13 mouse cellular contexts compared by ENCODE assay signal in genomic region chr12:111915781-111916180, GRCm38 (mm10). TPM values are rescaled to one million over a fixed set of nuclear protein-coding genes. Genes with fewer than 3 reads are reported as not detected.
DNase-seq lines count a peak whose midpoint lies in the region; ATAC-seq and TF ChIP-seq lines count a peak whose summit lies in the region.
"Had no signal": no experiment of that assay in that cellular context is flagged by ENCODE, and none has a peak within 500 bp of the region (broad histone marks: within the 10 kb centered on the region; RNA-seq: fewer than 3 reads in every experiment).

No protein-coding gene starts in this region.

- no peaks in the 10 kb centered on the region for H3K36me3 ChIP-seq in forebrain, embryonic 10.5 days (replicated peaks)
- H3K36me3 ChIP-seq in forebrain, embryonic 16.5 days (ENCODE audit: control insufficient read depth, insufficient read depth), result no peaks in the 10 kb centered on the region
- H3K36me3 ChIP-seq in heart, embryonic 16.5 days (ENCODE audit: control insufficient read depth, insufficient read depth), result no peaks in the 10 kb centered on the region
- H3K36me3 ChIP-seq in heart, adult 2 months (ENCODE audit: control insufficient read depth, insufficient read depth, low read length), result no peaks in the 10 kb centered on the region
- no peaks in the 10 kb centered on the region for H3K36me3 ChIP-seq in kidney, embryonic 16.5 days (ENCODE audit: insufficient read depth, low read length)
- H3K36me3 ChIP-seq in embryonic facial prominence, embryonic 13.5 days, result no peaks in the 10 kb centered on the region
- H3K36me3 ChIP-seq in midbrain, embryonic 16.5 days (ENCODE audit: control insufficient read depth, insufficient read depth, low read length), result no peaks in the 10 kb centered on the region
- H3K36me3 ChIP-seq: liver, embryonic 13.5 days had no signal

- H3K9me3 ChIP-seq in forebrain, embryonic 10.5 days, result no peaks in the 10 kb centered on the region
- H3K9me3 ChIP-seq in forebrain, embryonic 16.5 days (ENCODE audit: control insufficient read depth, low read length), result no peaks in the 10 kb centered on the region
- no peaks in the 10 kb centered on the region for H3K9me3 ChIP-seq in heart, embryonic 16.5 days (replicated peaks; ENCODE audit: control insufficient read depth, low read length)
- no peaks in the 10 kb centered on the region for H3K9me3 ChIP-seq in kidney, embryonic 16.5 days (ENCODE audit: low read length)
- no peaks in the 10 kb centered on the region for H3K9me3 ChIP-seq in embryonic facial prominence, embryonic 13.5 days
- no peaks in the 10 kb centered on the region for H3K9me3 ChIP-seq in midbrain, embryonic 16.5 days (replicated peaks; ENCODE audit: control insufficient read depth, low read length, poor library complexity, severe bottlenecking)
- H3K9me3 ChIP-seq: liver, embryonic 13.5 days had no signal

- no peak overlapping the region for H3K4me2 ChIP-seq in forebrain, embryonic 16.5 days (ENCODE audit: low read length)
- H3K4me2 ChIP-seq in heart, embryonic 16.5 days (ENCODE audit: low read depth, low read length), result no peak overlapping the region
- no peak overlapping the region for H3K4me2 ChIP-seq in kidney, embryonic 16.5 days (replicated peaks; ENCODE audit: low read depth, low read length)
- H3K4me2 ChIP-seq in embryonic facial prominence, embryonic 13.5 days, result no peak overlapping the region
- H3K4me2 ChIP-seq in midbrain, embryonic 16.5 days (ENCODE audit: low read length), result no peak overlapping the region
- H3K4me2 ChIP-seq: liver, embryonic 13.5 days had no signal

- no peak overlapping the region for H3K4me3 ChIP-seq in forebrain, embryonic 10.5 days
- no peak overlapping the region for H3K4me3 ChIP-seq in forebrain, embryonic 16.5 days (replicated peaks; ENCODE audit: low read length)
- no peak overlapping the region for H3K4me3 ChIP-seq in heart, embryonic 16.5 days (ENCODE audit: low read length)
- H3K4me3 ChIP-seq in heart, adult 2 months, result no peak overlapping the region
- no peak overlapping the region for H3K4me3 ChIP-seq in kidney, embryonic 16.5 days (ENCODE audit: low read length)
- H3K4me3 ChIP-seq in embryonic facial prominence, embryonic 13.5 days, result no peak overlapping the region
- no peak overlapping the region for H3K4me3 ChIP-seq in midbrain, embryonic 16.5 days (ENCODE audit: low read depth, low read length)
- H3K4me3 ChIP-seq: liver, embryonic 13.5 days had no signal

- intact Hi-C loops in heart, adult 2 months (cut with DNase I), result loop anchor here (2.0 kb wide), 1 partner anchor 23 kb away; no protein-coding TSS in a partner anchor

- H3K27ac ChIP-seq in forebrain, embryonic 10.5 days, result 0 out of 2 replicates have a peak overlapping the region, but pooled peaks have one; percentile 4
- no peak overlapping the region for H3K27ac ChIP-seq in forebrain, embryonic 16.5 days (ENCODE audit: low read length)
- peak overlapping the region; percentile 3; the same call in 1 of the 2 replicates for H3K27ac ChIP-seq in heart, embryonic 16.5 days (ENCODE audit: low read length)
- H3K27ac ChIP-seq in heart, adult 2 months, result no peak overlapping the region; the same call in 1 of the 2 replicates
- H3K27ac ChIP-seq in kidney, embryonic 16.5 days (ENCODE audit: low read length), result peak overlapping the region; percentile 89
- H3K27ac ChIP-seq in embryonic facial prominence, embryonic 13.5 days, result 0 out of 2 replicates have a peak overlapping the region, but pooled peaks have one; percentile 33
- H3K27ac ChIP-seq in midbrain, embryonic 16.5 days (ENCODE audit: low read length), result no peak overlapping the region
- H3K27ac ChIP-seq: liver, embryonic 13.5 days had no signal

- no peak for DNase-seq in forebrain, embryonic 10.5 days (ENCODE audit: extremely low spot score, low spot score)
- no peak for DNase-seq in heart, adult 2 months
- DNase-seq in kidney, postnatal 25 days, result no peak
- DNase-seq: cerebellum, adult 9-11 months; liver, embryonic 13.5 days; lung, postnatal 36 days; right cerebral cortex, adult 18-20 months had no signal

- no peak overlapping the region for H3K9ac ChIP-seq in forebrain, embryonic 16.5 days (replicated peaks; ENCODE audit: low read depth, low read length)
- no peak overlapping the region for H3K9ac ChIP-seq in heart, embryonic 16.5 days (ENCODE audit: low read length)
- H3K9ac ChIP-seq in heart, adult 2 months (ENCODE audit: low read depth, low read length), result no peak overlapping the region
- H3K9ac ChIP-seq in kidney, embryonic 16.5 days (replicated peaks; ENCODE audit: low read length), result no peak overlapping the region
- no peak overlapping the region for H3K9ac ChIP-seq in embryonic facial prominence, embryonic 13.5 days
- H3K9ac ChIP-seq in midbrain, embryonic 16.5 days (ENCODE audit: low read depth, low read length), result no peak overlapping the region
- H3K9ac ChIP-seq: liver, embryonic 13.5 days had no signal

- TF ChIP-seq EP300 in heart, adult 2 months (IDR thresholded peaks at IDR 0.05; ENCODE audit: insufficient read depth, low read depth, low read length), result no peak

- TF ChIP-seq CTCF in heart, adult 2 months (IDR thresholded peaks at IDR 0.05), result no peak

- WGBS in forebrain, embryonic 10.5 days, result 92% methylated on average over 6 of the region's 6 CpGs
- WGBS in forebrain, embryonic 16.5 days, result 90% methylated on average over 6 of the region's 6 CpGs
- WGBS in heart, embryonic 16.5 days, result 90% methylated on average over 6 of the region's 6 CpGs
- WGBS in heart, adult 2 months, result 85% methylated on average over 6 of the region's 6 CpGs
- 91% methylated on average over 6 of the region's 6 CpGs for WGBS in kidney, embryonic 16.5 days
- 90% methylated on average over 6 of the region's 6 CpGs for WGBS in embryonic facial prominence, embryonic 13.5 days
- WGBS in midbrain, embryonic 16.5 days, result 87% methylated on average over 6 of the region's 6 CpGs

- peaks cover 4% of the 10 kb centered on the region; the same call in 1 of the 2 replicates for H3K4me1 ChIP-seq in forebrain, embryonic 10.5 days
- H3K4me1 ChIP-seq in forebrain, embryonic 16.5 days (replicated peaks; ENCODE audit: control insufficient read depth, insufficient read depth, low read length), result no peaks in the 10 kb centered on the region
- H3K4me1 ChIP-seq in heart, embryonic 16.5 days (ENCODE audit: control insufficient read depth, insufficient read depth, low read length), result peaks cover 12% of the 10 kb centered on the region
- peaks cover 18% of the 10 kb centered on the region for H3K4me1 ChIP-seq in heart, adult 2 months (ENCODE audit: control insufficient read depth, insufficient read depth, low read length)
- peaks cover 22% of the 10 kb centered on the region for H3K4me1 ChIP-seq in kidney, embryonic 16.5 days (ENCODE audit: insufficient read depth, low read length)
- H3K4me1 ChIP-seq in embryonic facial prominence, embryonic 13.5 days, result peaks cover 16% of the 10 kb centered on the region
- no peaks in the 10 kb centered on the region for H3K4me1 ChIP-seq in midbrain, embryonic 16.5 days (ENCODE audit: control insufficient read depth, insufficient read depth, low read length)

- H3K27me3 ChIP-seq in forebrain, embryonic 10.5 days (ENCODE audit: poor library complexity, severe bottlenecking), result peaks cover 10% of the 10 kb centered on the region; the same call in 1 of the 2 replicates
- H3K27me3 ChIP-seq in forebrain, embryonic 16.5 days (replicated peaks; ENCODE audit: control insufficient read depth, insufficient read depth, low read length), result no peaks in the 10 kb centered on the region
- H3K27me3 ChIP-seq in heart, embryonic 16.5 days (ENCODE audit: control insufficient read depth, insufficient read depth, low read length), result no peaks in the 10 kb centered on the region
- H3K27me3 ChIP-seq in heart, adult 2 months (ENCODE audit: control insufficient read depth, insufficient read depth, low read length), result no peaks in the 10 kb centered on the region
- H3K27me3 ChIP-seq in kidney, embryonic 16.5 days (ENCODE audit: insufficient read depth, low read length), result no peaks in the 10 kb centered on the region
- peaks cover 7% of the 10 kb centered on the region for H3K27me3 ChIP-seq in embryonic facial prominence, embryonic 13.5 days
- no peaks in the 10 kb centered on the region for H3K27me3 ChIP-seq in midbrain, embryonic 16.5 days (ENCODE audit: control insufficient read depth, insufficient read depth, low read depth, low read length)

- TF ChIP-seq POLR2A in heart, adult 2 months (IDR thresholded peaks at IDR 0.05; ENCODE audit: insufficient read depth, low read depth, low read length), result no peak

- H3K79me2 ChIP-seq in heart, adult 2 months (replicated peaks; ENCODE audit: control insufficient read depth, insufficient read depth, low read length), result no peaks in the 10 kb centered on the region

- ATAC-seq in forebrain, embryonic 16.5 days, result no peak
- no peak for ATAC-seq in heart, embryonic 16.5 days (replicated peaks; ENCODE audit: extremely low read depth, insufficient read depth, low FRiP score)
- ATAC-seq in kidney, embryonic 16.5 days (ENCODE audit: low FRiP score, low TSS enrichment), result no peak
- ATAC-seq in embryonic facial prominence, embryonic 13.5 days (ENCODE audit: insufficient number of reproducible peaks, insufficient read depth, low FRiP score, low TSS enrichment, low read depth), result no peak
- no peak for ATAC-seq in midbrain, embryonic 16.5 days
- ATAC-seq: forebrain, embryonic 14.5 days had no signal

RNA-seq across cellular contexts. Expression of gene Ppp1r13b, which starts 7.9 kb away (rescaled TPM):
- polyA plus RNA-seq in forebrain, embryonic 10.5 days (2016; fragmentation: Nextera tagmentation; extraction: Ambion mirVana), result 2.9 and 3.1 TPM in 2 replicates
- polyA plus RNA-seq in forebrain, embryonic 16.5 days (2015; fragmentation: Nextera tagmentation; extraction: Ambion mirVana), result 21.8 and 23.5 TPM in 2 replicates
- 11.2 and 13.6 TPM in 2 replicates for polyA plus RNA-seq in heart, embryonic 16.5 days (2015; fragmentation: Nextera tagmentation; extraction: Ambion mirVana)
- 10 to 100 TPM; 18.0 to 18.1 TPM for total RNA-seq in heart, adult 2 months (2021)
- 11.8 and 16.6 TPM in 2 replicates for polyA plus RNA-seq in heart, adult 2 months (2012; rRNA removed)
- polyA plus RNA-seq in kidney, embryonic 16.5 days (2015; fragmentation: Nextera tagmentation; extraction: Ambion mirVana), result 7.4 and 14.7 TPM in 2 replicates
- 12.3 and 15.2 TPM in 2 replicates for polyA plus RNA-seq in embryonic facial prominence, embryonic 13.5 days (2015; fragmentation: Nextera tagmentation; extraction: Ambion mirVana)
- polyA plus RNA-seq in midbrain, embryonic 16.5 days (2015; fragmentation: Nextera tagmentation; extraction: Ambion mirVana), result 37.9 and 42.9 TPM in 2 replicates

RNA-seq across cellular contexts. Expression of gene Atp5mpl, which starts 51.0 kb away (rescaled TPM):
- 565 and 608 TPM in 2 replicates for polyA plus RNA-seq in forebrain, embryonic 10.5 days (2016; fragmentation: Nextera tagmentation; extraction: Ambion mirVana)
- polyA plus RNA-seq in forebrain, embryonic 16.5 days (2015; fragmentation: Nextera tagmentation; extraction: Ambion mirVana), result 562 and 571 TPM in 2 replicates
- polyA plus RNA-seq in heart, embryonic 16.5 days (2015; fragmentation: Nextera tagmentation; extraction: Ambion mirVana), result 1,449 and 1,610 TPM in 2 replicates
- total RNA-seq in heart, adult 2 months (2021), result 1,000 to 10,000 TPM; 1,131 to 1,298 TPM
- 163 and 316 TPM in 2 replicates for polyA plus RNA-seq in heart, adult 2 months (2012; rRNA removed)
- 713 and 717 TPM in 2 replicates for polyA plus RNA-seq in kidney, embryonic 16.5 days (2015; fragmentation: Nextera tagmentation; extraction: Ambion mirVana)
- 644 and 681 TPM in 2 replicates for polyA plus RNA-seq in embryonic facial prominence, embryonic 13.5 days (2015; fragmentation: Nextera tagmentation; extraction: Ambion mirVana)
- polyA plus RNA-seq in midbrain, embryonic 16.5 days (2015; fragmentation: Nextera tagmentation; extraction: Ambion mirVana), result 624 and 659 TPM in 2 replicates

RNA-seq across cellular contexts. Expression of gene Tdrd9, which starts 55.6 kb away (rescaled TPM):
- polyA plus RNA-seq in forebrain, embryonic 10.5 days (2016; fragmentation: Nextera tagmentation; extraction: Ambion mirVana), result 1.1 and 1.9 TPM in 2 replicates
- 0.19 and 0.44 TPM in 2 replicates for polyA plus RNA-seq in forebrain, embryonic 16.5 days (2015; fragmentation: Nextera tagmentation; extraction: Ambion mirVana)
- 0.16 and 0.19 TPM in 2 replicates for polyA plus RNA-seq in heart, embryonic 16.5 days (2015; fragmentation: Nextera tagmentation; extraction: Ambion mirVana)
- total RNA-seq in heart, adult 2 months (2021), result under 1 TPM in 1 of 2 experiments, not detected in 1; 0.09 TPM
- polyA plus RNA-seq in heart, adult 2 months (2012; rRNA removed), result 0.10 and 0.15 TPM in 2 replicates
- polyA plus RNA-seq in kidney, embryonic 16.5 days (2015; fragmentation: Nextera tagmentation; extraction: Ambion mirVana), result 0.45 and 0.75 TPM in 2 replicates
- polyA plus RNA-seq in embryonic facial prominence, embryonic 13.5 days (2015; fragmentation: Nextera tagmentation; extraction: Ambion mirVana), result 0.34 and 1.1 TPM in 2 replicates
- 0.29 and 0.39 TPM in 2 replicates for polyA plus RNA-seq in midbrain, embryonic 16.5 days (2015; fragmentation: Nextera tagmentation; extraction: Ambion mirVana)

Comparison
In these comparisons a context has a peak if more than half of its experiments do, and no peak if none do; other contexts are left out.
1. H3K27ac ChIP-seq: peak in forebrain, embryonic 10.5 days (single experiment), heart, embryonic 16.5 days (single experiment), kidney, embryonic 16.5 days (single experiment) and embryonic facial prominence, embryonic 13.5 days (single experiment); none in forebrain, embryonic 16.5 days (single experiment), heart, adult 2 months (single experiment) and midbrain, embryonic 16.5 days (single experiment).